Mouse (Mus musculus): ENCODE measurements at regions not wholly inside any gene's neighbourhood (a gene's known extent, or its start where the extent isn't known, plus 50 kb on each side); places are given as distances from the start of the nearest gene placed in this dataset.

GRCm38 (mm10) chr1:39102126-39102905 lies 91.2 kb upstream of the Npas2 start:
- TF ChIP-seq POLR2A (IDR thresholded peaks at IDR 0.05; ENCODE audit: control insufficient read depth, extremely low read depth, insufficient read depth, low read length, poor library complexity) (no peak), CTCF (IDR thresholded peaks at IDR 0.05; ENCODE audit: borderline replicate concordance, control insufficient read depth, extremely low read depth, insufficient read depth, low read length, poor library complexity) (no peak)
